Mouse (Mus musculus) naive thymus-derived CD4-positive, alpha-beta T cell, adult 2 months (primary cell): Measurements from ENCODE around the gene Adam10.

Source experiments
- DNase-seq: peaks from one replicate; pipeline ENCODE4 v3.0.0-alpha.2; 2011; ENCODE audit warnings: low read depth

Adam10 gene

DNA sequence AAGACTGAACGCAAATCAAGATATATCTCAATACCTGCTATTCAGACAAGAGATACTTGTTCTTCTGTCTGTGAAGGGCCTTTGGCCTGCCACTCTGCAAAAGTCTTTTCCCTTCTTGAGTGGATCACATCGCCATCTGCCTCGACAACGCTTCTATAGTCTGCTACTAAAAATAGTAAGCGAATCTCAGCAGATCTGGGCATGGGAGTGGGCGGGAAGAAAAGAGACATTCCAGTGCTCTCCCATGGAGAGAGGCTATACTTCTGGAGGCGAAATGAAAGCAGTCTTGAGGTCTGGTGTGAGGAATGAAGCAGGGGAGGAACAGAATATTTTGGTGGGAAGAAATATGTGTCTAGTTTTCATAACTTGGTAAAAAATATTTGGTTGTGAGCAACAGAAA lies 109.9 kb downstream of the Adam10 start:
- DNase-seq = no peak

DNA sequence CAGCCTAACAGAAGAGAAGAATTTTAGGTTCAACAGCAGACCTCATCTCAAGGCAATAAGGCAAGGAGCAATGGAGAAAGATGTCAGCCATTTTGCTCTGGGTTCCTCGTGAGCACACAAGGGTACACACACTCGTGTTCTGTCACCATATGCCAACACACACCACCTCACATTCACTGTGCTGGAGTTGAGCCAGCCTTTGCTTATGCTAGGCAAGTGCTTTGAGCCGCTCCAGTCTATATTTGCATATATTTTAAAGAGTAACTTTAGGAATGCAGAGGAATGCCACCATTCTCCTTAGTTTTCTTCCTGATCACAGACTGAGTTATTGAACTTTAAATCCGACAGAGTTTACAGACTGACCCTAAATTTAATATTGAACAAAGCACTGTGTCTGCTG lies 111.8 kb downstream of the Adam10 start:
- no peak for DNase-seq

DNA sequence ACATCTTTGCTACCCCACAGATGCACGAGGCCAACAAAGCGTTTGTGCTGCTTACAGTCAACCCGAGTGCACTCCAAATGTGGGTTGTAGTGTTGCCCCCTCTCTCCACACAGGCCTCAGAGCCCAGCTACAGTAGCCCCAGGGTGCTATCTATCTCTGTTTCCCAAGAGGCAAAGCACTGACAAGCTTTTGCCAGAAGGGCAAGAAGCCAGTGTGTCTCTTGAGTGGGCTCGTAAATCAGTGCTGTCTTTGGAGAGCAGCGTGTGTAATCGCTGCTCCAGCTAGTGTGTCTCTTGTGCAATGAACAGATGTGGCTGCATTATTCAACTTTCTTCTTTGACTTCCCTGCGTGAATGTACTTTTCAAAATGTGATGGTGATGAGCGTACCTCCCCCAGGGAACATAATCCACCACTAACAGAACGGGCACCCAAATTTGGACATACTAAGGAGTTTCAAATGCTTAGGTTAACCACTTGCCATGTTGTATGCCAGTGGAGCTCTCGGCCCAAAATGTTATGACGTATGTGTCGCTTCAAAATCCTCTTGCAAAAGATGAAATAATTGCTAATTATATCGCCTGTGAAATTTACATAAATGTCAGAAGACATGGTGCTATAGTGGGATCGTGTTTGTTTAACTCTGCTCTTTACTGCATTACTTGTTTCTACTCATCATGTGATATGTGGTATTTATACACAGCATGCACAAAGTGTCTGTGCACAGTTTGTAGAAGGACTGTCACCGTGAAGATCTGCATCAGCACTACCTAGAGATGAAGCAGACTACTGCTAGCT lies 116.0 kb downstream of the Adam10 start:
- DNase-seq = no peak

DNA sequence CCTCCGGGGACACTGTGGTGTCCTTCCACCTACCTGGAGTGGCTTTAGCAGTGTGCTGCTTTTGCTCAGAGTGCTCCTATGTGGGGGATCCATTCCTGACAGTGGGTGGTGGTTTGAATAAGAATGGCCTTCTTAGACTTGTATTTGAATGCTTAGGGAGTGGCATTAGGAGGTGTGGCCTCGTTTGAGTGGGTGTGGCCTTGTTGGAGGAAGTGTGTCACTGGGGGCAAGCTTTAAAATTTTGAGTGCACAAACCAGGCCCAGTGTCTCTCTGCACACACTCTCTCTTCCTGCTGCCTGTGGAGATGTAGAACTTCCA lies 116.6 kb downstream of the Adam10 start:
- DNase-seq = no peak

DNA sequence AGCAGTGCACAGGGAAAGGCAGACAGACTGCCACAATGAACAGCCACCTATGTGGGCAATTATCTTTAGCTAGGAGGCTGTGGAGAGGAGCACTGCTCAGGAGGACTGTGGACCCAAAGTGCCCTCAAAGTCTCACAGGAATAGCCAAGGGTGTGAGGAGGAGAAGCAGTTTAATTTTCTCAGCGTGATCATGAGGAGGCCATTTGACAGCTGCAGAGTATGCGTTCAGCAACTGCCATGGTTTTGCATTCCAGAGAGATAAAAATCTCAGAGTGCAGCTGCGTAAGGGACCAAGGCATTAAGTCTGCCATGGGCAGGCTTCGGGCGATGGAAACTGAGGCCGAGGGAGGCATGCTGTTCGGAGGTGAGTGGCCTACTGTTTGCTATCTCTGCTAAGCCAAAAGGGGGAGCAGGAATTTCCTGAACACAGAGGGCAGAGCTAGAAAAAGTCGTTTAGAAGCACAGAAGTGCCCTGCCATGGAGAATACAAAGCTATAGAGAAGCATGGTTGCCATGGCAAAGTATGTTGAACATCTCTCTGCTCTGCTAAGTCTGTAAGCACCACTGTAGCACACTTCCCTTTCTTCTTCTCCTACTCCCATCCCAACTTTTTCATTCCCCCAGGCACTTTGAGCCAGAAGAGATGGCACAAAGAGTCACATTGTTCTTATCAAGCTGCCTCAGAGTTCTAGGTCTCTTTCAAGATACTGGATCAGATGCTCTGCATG lies 122.0 kb downstream of the Adam10 start:
- no peak for DNase-seq

DNA sequence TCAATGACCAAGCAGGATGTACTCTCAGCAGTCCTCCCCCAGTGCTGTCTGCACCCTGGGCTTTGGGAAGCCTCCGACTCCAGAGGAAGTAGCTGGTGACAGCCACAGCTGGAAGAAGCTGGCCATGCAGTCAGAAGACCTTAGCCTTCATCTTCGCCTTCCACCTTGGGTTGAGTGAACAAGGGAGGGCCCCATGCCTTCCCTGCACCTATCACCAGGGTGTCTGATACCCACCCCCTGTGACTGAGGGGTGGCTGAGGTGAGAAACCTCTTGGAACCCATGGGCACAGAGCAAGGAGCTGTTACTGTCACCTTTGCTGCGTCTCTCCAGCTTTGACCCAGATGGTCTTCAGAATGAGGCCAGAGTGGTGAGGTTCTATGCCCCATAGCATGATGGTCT lies 123.0 kb downstream of the Adam10 start:
- no peak for DNase-seq

DNA sequence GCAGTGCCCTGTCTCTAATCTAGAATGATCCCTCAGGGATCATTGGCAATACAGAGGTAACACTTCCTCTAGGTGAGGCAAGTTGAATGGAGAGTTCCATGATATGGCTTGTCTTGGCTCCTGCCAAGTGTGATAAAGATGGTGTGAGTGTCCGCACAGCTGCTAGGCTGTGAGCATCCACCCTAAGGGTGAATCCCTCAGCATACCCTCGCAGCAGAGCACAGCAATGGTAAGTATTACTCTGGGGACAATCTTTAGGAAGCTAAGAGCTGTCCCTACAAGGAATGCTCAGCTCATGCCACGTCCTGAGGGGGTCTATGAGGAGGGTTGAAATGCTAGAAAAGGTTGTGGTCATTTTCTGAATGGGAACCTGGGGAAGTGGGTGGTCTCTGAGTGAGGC lies 124.0 kb downstream of the Adam10 start:
- DNase-seq = no peak

DNA sequence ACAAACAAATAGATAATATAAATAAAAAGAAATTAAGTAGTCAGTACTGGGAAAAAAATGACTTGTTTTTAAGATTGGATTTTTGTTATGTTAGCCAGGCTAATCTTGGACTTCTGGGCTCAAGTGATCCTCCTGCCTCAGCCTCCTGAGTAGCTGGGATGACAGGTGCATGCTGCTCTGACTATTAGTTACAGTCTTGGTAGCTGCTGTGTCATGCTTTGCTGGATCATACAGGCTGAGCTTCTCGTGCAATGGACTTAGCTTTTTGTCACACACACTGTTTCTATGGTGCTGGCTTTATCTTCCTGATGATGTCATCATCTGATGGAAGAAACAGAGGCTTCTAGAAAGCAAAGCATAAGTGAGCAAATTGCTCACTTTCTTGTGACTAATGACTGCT lies 127.3 kb downstream of the Adam10 start:
- DNase-seq = no peak

DNA sequence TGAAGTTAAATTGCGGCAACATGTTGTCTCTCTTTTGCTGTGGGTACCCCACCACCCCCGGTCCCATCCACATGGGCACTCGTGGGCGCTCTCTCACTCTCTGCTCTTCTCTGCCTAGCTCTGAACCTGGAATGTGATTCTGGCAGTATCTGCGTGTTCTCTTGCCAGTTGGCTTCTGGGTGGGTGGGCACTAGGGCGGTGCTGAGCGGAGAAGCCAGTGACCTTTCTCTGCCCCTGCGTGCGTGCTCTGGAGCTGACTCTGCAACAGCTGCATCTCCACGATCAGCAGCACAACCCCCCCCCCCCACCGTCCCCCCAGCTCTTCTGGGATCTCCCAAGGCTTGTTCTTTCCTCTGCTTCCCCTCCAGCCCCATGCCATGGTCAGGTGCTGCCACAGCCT lies 128.9 kb downstream of the Adam10 start:
- no peak for DNase-seq

DNA sequence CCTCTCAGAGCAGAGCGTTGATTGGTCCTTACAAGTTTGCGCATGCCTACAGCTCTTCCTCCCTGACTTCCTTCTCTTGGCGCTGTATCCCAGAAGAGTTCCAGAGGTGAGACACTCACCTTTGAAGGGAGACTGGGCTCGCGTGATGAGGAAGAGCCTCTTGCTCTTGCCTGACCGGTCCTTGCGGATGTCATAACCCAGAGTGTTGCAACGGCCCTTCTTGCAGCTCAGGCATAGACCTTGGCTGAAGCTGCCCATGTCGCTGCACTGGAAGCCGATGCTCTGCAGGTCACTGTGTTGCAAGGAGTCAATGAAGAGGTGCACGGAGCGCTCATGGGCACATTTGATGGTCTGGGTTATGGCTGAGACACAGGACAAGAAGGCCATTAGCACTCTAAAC lies 133.8 kb downstream of the Adam10 start:
- no peak for DNase-seq

DNA sequence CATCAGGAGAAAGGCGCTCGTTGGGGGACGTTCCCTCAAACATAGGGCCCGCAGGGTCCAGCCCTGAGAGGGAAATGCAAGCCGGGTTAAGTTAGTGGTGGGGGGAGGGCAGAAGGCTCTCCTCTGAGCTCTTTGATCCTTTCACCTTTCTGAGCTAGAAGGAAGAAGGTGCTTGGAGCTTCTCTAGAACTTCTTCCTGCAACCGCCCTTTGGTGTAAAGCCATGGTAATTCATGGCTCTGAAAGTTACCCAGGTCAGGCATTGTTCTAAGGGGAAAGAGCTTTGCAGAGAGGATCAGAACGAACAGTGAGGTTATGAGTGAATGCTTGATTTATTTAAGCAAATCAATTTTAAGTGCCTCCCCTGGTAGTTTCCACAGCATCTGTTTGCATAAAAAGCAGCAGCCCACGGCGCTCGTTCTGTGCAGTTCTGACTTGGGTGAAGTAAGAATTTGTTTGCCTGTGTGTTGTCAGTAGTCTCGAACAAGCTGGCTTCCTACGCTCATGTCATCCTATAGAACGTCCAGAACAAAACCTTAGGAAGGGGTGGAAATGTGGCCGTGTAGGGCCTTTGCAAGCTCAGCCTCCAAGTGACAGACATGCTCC lies 138.0 kb downstream of the Adam10 start:
- DNase-seq = no peak

DNA sequence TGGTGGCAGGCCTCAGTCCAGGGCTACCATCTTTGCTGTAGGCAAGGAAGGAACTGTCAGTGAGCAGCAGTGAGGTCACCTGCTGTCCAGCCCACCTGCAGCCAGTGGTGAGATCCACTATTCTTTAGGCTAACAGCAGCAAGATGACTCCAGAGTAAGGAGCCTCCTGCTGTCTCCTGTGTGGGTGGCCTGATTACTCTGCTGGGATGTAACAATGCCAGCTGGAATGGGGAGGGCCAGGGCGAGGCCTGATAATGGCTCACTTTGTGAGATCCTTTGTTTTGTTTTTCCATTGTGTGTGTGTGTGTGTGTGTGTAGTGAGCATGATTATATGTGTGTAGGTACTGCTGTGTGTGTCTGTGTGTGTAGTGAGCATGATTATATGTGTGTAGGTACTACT lies 138.6 kb downstream of the Adam10 start:
- DNase-seq = no peak

DNA sequence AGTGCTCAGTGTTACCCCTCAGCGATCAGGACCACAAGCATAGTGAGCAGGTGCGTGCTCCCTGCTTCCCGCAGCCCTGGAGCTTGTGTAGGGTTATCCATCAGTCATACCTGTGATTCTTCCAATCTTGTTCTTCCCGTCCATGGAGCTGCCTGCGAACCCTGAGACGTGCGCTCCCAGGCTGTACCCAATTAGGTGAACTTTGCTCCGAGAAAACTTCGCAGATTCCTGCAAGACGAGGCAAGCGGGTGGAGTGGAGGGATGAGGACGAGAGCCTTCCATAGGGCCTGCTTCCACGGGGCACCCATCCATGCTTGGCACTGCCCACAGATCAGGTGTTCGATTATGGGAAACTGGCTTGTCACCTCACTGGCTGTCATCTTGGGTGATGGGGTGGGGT lies 139.9 kb downstream of the Adam10 start:
- DNase-seq = no peak

DNA sequence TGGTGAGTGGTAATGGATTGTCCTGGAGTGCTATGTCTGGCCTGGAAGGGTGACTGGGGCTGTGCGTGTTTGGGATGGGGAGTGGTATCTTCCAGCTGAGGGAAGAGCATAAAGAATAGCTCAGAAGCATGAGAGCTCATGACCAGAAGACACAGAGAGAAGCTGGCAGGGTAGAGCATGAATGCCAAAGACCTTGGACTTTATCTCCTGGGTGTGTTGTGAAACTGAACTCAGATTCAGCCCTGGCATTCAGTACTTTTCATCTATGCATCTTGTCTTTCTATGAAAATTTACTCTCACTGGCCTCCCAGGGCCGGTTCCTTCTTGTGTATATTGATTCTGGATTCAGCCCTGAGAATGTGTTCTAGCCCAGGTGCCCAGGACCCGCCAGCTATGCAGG lies 145.3 kb downstream of the Adam10 start:
- no peak for DNase-seq

DNA sequence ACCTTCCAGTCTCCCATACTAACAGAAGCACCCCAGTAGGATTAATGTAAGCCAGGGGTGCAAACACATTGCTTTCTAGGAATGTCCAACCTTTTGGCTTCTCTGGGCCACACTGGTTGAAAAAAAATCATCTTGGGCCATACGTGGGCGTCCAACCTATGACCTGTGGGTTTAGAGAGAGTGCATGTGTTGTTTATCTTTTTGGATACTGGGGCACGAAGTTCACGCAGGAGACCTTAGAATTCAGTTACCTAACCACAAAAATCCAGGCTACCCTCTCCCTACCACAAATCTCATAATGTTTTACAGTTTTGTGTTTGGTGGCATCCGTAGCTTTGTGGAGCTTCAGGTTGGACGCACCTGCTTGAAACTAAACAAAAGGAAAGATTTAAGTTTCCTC lies 149.1 kb downstream of the Adam10 start:
- DNase-seq = no peak
